Mouse (Mus musculus): Measurements from ENCODE around the gene Mia2.

Gene Mia2

DNA sequence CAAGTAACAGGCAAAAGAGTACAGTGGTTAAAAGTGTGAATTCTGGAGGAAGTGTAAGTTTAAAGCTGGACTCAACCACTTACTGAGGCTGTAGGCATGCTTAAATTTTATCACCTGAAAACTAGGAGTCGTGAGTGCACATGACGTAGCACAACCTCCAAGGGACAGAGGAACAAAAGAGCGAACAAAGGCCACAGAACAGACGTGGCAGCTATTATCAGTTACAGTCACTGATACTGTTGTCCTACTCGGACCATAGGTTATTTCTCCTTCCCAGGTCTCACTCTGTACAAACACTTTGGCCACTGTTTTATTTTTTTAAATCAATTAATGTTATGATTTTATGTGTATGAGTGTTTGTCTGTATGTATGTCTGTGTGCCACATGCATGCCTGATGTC is 9.2 kb downstream of the Mia2 start:
- no peak for DNase-seq (ENCODE audit: low read depth)

DNA sequence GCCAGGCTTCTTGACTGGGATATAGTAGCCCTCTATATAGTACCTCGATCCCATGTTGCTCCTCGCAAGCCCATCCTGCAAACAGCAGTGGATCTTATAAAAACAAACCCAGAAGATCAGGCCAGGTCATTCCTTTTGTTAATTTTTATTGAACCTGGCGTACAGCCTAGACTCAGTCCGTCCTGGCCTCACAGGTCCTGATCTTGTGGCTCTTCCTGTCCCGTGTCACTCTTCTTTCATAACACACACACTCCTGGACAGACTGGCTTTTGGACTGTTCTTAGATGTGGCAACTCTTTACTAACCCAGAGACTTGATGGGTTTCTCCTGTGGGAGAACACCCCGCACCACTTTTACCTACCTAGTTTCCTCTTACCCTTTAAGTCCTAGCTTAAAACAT is 10.3 kb downstream of the Mia2 start:
- DNase-seq (ENCODE audit: low read depth) = no peak

DNA sequence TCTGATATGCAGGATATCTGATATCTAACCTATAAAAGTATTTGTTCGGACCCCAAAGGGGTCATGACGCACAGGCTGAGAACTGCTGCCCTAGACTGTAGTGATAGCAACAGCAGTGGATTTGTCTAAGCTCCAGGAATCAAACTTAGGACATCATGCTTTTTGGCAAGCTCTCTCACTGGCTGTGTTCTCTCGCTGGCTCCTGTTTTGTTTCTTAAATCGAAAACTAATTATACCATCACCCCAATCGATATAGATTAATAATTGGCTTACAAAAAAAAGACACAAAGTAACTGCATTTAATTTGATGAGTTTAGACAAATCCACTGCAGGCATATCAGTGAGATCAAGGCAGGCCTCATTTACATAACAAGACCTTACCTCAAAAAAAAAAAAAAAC is 10.9 kb downstream of the Mia2 start:
- DNase-seq (ENCODE audit: low read depth) = no peak

GRCm38 (mm10) chr12:59107926-59108325 is 12.3 kb downstream of the Mia2 start:
- no peak for DNase-seq (ENCODE audit: low read depth)

GRCm38 (mm10) chr12:59117184-59117583 is 21.6 kb downstream of the Mia2 start:
- DNase-seq (ENCODE audit: low read depth) = no peak

DNA sequence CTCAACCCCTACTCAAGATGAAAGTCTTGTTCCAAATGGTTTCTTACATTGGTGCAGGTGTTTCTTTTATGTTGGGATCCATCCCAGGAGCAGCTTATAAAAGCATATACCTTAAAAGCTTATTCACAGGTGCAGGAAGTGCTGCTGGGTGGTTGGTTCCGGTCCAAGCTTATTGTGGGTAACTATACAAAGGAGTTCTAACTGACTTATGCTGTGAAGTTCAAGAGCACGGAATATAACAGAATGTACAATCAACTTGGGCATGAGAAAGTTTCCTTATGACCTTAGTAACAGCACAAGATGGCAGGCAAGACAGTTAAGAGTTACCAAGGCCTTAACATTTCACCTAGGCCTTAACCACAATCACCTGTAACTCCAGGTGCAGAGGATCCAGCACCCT is 29.8 kb downstream of the Mia2 start:
- no peak for DNase-seq (ENCODE audit: low read depth)

DNA sequence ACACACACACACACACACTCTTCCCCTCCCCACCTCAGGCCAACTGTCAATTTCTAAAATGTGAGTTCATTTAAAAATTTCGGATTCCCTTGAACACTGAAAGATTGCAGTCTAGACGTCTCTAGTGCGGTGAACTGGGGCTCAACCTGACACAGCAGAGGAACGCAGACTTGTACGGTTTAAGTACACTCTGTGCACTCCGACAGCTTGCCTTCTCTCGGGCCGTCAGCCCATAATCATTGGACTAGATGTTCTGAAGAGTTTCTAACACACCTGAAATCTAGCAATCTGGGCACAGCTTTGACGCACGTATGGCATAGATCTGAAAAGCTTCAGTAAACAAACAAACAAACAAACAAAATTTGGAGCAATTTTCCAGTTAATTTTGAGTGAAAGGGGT is 32.9 kb downstream of the Mia2 start:
- no peak for DNase-seq (ENCODE audit: low read depth)

GRCm38 (mm10) chr12:59129038-59129437 is 33.4 kb downstream of the Mia2 start:
- peak; percentile 34 for DNase-seq (ENCODE audit: low read depth)

DNA sequence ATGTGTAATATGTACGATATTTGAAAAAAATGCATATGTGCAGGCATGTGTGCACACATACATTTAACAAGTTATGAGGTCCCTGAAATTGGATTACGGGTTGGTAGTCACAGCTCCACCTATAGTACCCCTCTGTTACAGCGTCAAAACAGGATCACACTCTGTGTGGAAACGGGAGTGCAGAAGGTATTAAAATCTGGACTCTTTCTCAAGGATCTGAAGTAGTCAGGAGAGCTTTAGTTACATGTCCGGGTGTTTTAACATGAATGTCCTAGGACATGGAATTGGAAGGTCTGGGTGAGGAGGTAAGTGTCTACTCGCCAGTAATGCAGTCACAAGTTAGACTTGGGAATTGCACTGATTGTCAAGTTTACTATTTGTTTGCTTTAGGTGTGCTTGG is 34.0 kb downstream of the Mia2 start:
- DNase-seq (ENCODE audit: low read depth) = peak; percentile 76

- peak; percentile 80 for DNase-seq (ENCODE audit: low read depth)
Observed at GRCm38 (mm10) chr12:59130249-59130648, 34.6 kb downstream of the Mia2 start.

DNA sequence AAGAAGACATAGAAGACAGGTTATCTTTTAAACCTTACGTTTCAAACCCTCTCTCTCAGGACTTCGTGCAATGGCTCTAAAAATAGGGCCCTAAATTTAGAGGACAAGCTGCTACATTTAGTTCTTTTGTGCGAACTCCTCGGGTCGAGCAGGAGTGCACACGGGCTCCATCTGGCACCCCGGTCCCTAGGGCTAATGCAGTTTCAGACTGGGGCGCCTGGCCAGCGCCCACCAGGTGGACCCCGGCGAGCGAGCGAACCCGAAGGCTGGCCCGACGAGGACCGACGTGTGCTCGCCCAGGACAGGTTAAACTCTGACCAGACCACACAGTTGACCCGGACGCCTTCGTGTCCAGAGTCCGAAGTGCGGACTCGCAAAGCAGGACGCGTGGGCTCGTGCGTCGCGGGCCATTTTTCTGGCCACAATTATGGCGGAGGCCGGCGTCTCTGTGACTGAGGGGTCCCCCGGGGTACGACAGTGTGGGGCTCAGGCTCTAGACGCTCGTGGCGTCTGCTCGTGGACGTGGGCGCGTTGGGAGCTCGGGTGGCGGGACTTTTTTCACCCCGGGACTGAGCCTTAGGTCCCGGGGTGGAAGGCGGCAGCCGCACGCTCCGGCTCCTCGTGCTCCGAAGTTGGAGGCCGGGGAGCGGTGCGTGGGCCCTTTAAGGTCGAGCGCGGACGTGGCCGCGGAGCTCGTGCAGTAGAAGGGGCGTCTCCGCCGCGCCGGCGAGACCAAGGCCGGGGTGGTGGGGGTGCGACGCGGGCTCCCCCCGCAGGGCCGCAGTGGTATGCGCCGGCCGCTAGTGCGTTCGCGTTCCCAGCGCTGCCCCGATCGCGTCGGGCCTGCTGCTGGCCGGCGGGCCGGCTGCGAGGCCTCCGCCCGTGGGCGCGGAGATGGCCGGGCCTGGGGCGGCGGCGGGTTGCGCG is 35.3 kb downstream of the Mia2 start:
- DNase-seq (ENCODE audit: low read depth) = peak; percentile 96

DNA sequence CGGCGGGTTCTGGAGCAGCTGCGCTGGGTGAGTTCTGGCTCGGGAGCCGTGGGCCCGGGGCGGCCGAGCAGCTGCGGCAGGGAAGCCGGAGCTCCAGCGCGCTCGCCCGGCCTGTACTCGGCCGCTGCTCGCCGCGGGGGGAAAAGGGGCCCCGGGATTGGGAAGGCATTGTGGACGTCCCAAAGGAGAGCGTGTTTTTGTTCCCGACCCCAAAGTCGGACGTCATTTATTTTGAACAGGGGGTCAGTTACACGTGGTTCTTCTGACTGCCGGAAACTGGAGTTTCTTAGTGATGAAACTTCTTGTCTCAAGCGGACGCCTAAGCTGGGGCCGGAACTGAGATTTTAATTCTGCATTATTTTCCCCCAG is 36.0 kb downstream of the Mia2 start:
- DNase-seq (ENCODE audit: low read depth) = no peak

GRCm38 (mm10) chr12:59132462-59132861 is 36.9 kb downstream of the Mia2 start:
- no peak for DNase-seq (ENCODE audit: low read depth)

- no peak for DNase-seq (ENCODE audit: low read depth)
Observed at GRCm38 (mm10) chr12:59132940-59133339, 37.3 kb downstream of the Mia2 start.

DNA sequence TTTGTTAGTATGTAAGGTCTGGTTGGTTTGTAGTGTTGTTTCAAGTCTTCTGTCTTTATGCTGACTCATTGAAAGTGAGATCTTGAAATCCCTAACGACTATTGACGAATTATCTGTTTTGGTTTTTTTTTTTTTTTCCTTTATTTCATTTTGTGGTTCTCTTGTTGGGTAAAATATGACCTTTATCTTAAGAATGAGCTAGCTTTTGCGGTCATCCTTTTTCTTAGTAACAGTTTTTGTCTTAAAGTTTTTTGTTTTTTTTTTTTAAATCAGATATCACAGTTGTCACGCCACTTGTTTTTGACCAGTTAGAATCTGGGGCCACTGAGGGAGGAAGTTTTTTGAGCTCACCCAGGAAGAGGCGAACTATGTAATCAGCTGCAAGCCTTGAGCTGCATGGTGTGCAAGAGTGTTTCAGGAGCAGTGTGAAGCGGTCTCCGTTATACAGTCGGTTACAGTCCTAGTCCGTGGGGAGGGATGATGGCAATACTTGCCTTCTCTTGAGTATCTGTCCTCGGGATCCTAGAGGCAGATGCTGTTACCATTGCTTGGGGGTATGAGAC is 37.9 kb downstream of the Mia2 start:
- DNase-seq (ENCODE audit: low read depth) = no peak

- DNase-seq (ENCODE audit: low read depth) = no peak
Observed at GRCm38 (mm10) chr12:59135096-59135495, 39.5 kb downstream of the Mia2 start.

DNA sequence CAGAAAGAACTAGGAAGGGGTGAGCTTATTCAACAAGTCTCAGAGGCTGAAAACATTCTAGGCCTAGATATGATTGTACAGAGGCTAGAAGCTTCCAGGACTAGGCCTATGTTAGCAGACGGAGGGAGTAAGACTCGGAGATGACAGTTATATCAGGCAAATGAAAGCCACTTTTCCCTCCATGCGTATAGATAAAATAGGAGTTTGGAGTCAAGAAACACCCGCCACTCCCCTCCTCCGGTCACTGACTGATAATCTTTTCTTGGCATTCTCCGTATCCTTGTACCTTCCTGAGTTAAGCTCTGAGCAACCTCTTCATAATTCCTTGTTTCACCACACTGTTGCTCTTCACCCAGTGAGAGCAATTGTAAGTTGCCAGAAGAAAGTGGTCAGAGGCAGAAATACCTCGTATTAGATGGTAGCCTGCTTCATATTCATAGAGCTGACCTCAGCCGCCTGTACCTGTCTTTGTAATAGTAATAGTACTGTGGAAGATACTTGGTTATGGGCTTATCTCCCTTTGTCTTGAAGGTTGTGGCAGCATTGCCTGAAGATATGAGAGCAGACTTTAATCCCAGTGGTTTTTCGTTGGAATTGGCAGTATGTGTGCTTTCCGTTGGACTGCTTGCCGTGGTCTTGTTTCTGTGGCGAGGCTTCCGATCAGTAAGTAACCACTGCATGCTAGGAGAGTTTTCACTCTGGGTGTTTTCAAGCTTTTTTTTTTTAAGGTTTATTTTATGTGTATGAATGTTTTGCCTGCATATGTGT is 40.1 kb downstream of the Mia2 start:
- no peak for DNase-seq (ENCODE audit: low read depth)

DNA sequence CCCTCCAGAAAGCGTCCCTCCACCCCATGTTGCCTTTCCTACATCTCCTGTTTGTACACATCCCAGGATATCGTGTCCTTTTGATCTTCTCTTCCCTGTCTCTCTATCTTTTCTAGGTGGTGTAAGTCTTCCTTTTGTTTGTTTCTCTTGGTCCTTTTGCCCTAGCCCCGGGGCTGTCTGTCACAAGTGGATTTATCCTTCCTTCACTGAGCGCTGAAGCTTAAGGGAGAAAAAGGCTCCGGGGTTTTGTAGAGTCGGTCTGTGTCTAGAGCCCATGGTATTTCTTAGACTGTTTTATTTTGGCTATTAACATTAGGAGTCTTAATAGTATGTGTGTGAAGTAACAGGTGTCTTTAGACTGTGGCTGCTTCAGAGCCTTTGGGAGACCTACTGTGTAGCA is 41.4 kb downstream of the Mia2 start:
- no peak for DNase-seq (ENCODE audit: low read depth)

- DNase-seq (ENCODE audit: low read depth) = peak; percentile 12
Observed at GRCm38 (mm10) chr12:59139372-59139771, 43.8 kb downstream of the Mia2 start.

GRCm38 (mm10) chr12:59145130-59145529 is 49.5 kb downstream of the Mia2 start:
- DNase-seq (ENCODE audit: low read depth) = no peak

GRCm38 (mm10) chr12:59149691-59150090 is 54.1 kb downstream of the Mia2 start:
- DNase-seq (ENCODE audit: low read depth) = no peak

GRCm38 (mm10) chr12:59161091-59161490 is 65.5 kb downstream of the Mia2 start:
- no peak for DNase-seq (ENCODE audit: low read depth)

DNA sequence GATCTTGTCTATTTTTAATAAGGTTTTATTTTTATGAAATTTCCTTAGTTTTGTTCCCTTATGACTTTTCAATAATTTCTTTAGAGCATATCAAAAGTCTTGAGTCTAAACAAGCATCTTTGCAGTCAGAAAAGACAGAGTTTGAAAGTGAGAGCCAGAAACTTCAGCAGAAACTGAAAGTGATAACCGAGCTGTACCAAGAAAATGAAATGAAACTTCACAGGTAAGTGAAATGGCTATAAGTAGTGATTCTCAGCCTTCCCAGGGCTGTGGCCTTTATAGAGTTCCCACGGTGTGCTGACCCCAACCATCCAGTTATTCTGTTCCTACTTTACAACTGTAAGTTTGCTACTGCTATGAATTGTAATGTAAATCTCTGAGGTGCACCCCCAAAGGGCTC is 67.2 kb downstream of the Mia2 start:
- DNase-seq (ENCODE audit: low read depth) = no peak

All from NIH3T3 (cell line).